Mouse (Mus musculus) left cerebral cortex, adult 11 months (tissue): ENCODE results near the gene Fbl.
"Not testable (repeated sequence)": the region's sequence is repeated elsewhere in the genome, so short reads cannot be mapped to it uniquely, and the experiment has no call there.

Source experiments
- DNase-seq: peaks from one replicate; pipeline ENCODE4 v3.0.0; 2022; ENCODE audit warnings: low spot score

The Fbl gene

GRCm38 (mm10) chr7:28195414-28196098 lies 26.0 kb downstream of the Fbl start:
- no peak for DNase-seq

- DNase-seq: no peak
Observed at GRCm38 (mm10) chr7:28196528-28196927, 27.0 kb downstream of the Fbl start.

- DNase-seq: no peak
Observed at GRCm38 (mm10) chr7:28199054-28199453, 29.5 kb downstream of the Fbl start.

- DNase-seq: no peak
Observed at GRCm38 (mm10) chr7:28203207-28204108, 33.9 kb downstream of the Fbl start.

DNA sequence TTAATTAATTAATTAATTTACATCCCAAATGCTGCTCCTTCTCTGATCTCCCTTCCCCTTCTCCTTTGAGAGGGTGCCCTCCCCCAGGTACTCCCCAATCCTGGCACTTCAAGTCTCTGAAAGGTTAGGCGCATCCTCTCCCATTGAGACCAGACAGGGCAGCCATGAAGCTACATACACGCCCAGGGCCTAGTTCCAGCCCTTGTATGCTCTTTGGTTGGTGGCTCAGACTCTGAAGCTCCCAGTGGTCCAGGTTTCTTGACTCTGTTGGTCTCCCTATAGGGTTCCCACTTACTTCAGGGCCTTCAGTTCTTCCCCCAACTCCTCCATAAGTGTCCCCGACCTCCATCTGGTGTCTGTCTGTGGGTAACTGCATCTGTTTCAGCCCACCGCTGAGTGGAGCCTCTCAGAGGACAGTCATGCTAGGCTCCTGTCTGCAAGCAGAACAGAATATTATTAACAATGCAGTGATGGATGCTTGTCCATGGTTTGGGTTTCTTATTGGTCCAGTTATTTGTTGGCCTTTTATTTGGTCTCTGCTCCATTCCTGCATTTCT lies 36.6 kb downstream of the Fbl start:
- no peak for DNase-seq

DNA sequence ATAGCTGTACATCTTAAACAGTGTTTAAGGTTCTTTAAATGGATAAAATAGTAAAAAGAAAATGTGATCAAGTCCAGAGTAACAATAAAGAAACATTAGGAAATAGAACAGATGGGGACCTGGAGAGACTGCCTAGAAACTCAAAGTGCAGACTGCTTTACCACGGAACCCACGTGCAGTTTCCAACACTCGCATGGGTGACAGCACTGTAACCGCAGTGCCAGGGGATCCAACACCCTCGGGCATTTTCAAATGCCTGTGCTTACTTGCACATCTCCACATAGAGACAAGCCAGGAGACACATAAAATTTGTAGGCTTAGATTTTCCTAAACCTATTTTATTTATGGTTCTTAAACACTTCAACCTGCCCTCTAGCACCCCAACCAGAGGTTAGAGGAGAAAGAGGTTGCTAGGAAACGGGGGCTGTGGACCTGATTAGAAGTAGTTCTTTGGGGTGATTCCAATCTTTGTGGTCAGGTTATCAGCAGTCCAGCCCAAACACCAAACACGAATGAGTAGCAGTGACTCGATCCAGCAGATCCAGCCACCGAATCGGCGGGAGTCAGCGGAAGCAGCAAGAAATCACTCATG lies 39.0 kb downstream of the Fbl start:
- DNase-seq: no peak

GRCm38 (mm10) chr7:28208988-28209508 lies 39.5 kb downstream of the Fbl start:
- DNase-seq: peak; percentile 47

DNA sequence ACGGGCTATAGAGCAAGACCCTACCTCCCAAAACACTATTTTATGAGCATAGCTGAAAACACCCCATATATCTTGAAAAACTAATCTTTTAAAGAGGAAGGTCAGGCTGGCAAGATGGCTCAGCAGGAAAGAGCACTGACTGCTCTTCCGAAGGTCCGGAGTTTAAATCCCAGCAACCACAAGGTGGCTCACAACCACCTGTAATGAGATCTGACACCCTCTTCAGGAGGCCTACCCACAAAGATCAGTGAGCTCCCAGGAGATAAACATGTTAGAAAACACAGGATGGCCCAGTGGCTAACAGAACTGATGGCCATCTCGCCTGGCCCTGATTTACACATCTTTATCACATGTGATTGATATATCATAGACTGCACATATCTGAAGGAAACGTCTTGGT lies 41.2 kb downstream of the Fbl start:
- DNase-seq: no peak

DNA sequence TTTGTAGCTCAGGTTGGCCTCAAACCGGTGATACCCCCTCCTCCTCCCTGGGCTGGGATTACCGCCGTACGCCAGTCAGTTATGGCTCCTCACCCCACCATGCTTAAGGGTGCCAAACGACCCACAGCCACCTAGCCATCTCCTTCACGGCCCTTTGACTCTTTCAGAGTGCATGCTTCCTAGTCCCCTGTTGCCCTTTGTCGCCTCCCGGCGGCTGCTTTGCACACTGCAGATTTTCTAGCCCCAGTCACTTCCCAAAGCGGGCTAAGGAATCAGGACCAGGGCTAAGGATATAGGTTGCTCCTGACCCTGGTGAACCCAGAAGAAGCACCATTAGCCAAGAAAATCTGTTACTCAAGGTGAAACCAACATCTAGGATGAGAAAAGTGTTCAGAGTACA lies 44.6 kb downstream of the Fbl start:
- DNase-seq: no peak

GRCm38 (mm10) chr7:28215950-28216349 lies 46.4 kb downstream of the Fbl start:
- not testable (repeated sequence) for DNase-seq

DNA sequence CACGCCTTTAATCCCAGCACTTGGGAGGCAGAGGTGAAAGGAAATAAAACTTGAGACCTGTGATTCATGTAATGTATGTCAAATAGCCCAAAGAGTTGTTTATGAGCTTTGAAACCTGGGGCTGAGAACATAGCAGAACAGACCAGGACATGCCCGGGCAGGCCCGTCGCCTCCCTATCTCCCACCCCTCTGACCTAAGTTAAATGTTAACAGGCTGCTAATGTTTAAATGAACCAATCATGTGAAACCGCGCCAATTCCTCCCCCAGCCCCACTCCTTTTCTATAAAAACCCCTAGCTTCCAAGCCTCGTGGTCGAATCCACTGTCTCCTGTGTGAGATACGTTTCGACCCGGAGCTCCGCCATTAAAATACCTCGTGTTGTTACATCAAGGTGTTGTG lies 48.3 kb downstream of the Fbl start:
- not testable (repeated sequence) for DNase-seq

DNA sequence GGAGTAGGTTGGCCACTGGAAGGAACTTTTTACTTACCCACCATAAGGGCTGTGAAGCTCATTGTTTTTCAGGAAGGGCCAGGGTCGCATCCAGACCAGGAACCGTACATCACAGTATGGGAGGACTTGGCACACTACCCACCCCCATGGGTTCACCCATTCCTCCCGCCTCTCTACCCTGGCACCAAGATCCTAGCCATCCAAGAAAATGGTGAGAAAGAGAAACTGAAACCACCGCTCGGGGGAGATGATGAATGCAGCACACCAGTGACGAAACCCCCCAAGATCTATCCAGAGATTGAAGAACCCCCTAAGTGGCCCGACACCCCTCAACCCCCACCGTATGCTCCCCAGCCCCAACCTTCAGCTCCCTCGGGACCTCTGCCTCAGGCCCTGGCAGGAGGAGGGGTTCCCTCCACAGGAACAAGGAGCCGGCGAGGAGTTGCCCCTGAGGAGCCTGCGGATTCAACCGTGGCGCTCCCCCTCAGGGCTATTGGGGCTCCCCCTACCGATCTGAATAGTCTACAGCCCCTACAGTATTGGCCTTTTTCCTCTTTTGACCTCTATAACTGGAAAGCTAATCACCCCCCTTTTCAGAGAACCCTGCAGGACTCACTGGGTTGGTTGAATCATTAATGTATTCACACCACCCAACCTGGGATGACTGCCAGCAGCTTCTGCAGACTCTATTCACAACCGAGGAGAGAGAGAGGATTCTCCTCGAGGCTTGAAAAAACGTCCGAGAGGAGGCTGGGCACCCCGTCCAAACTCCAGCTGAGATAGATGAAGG lies 49.6 kb downstream of the Fbl start:
- peak; percentile 46 for DNase-seq

- DNase-seq: not testable (repeated sequence)
Observed at GRCm38 (mm10) chr7:28226836-28227235, 57.3 kb downstream of the Fbl start.

- DNase-seq: not testable (repeated sequence)
Observed at GRCm38 (mm10) chr7:28227421-28227820, 57.9 kb downstream of the Fbl start.
